Mouse (Mus musculus): Measurements from ENCODE around the gene Hist1h2bn.

DNA sequence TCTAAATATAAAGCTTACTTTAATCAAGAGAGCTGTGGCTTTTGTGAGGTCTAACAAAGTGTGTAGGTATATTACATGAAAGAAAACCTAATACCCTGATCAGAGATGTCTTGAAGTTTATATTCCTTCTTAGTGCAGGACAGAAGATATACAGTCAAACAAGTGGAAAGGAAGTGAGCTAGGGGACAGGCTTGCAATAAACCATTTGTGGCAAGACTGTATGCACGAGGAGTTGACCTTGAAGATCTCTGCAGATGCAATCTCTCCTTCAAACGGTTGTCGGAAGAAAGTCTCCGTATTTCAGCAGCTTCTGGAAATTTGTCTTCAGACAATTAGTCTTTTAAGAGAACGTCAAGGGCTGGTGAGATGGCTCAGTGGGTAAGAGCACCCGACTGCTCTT lies 36.0 kb downstream of the Hist1h2bn start:
- no peak for TF ChIP-seq CTCF (IDR thresholded peaks at IDR 0.05; ENCODE audit: borderline replicate concordance, control insufficient read depth, extremely low read depth, insufficient read depth, low read length, poor library complexity)
- no peak for TF ChIP-seq POLR2A (IDR thresholded peaks at IDR 0.05; ENCODE audit: control insufficient read depth, extremely low read depth, insufficient read depth, low read length, poor library complexity)

Measured in thymus, adult 2 months (tissue).